ENCODE assay signal across 9 mouse cellular contexts in genomic region chr3:67352128-67352762, GRCm38 (mm10). TPM values are rescaled to one million over a fixed set of nuclear protein-coding genes. Genes with fewer than 3 reads are reported as not detected.
DNase-seq lines count a peak whose midpoint lies in the region; ATAC-seq and TF ChIP-seq lines count a peak whose summit lies in the region.
"Had no signal": no experiment of that assay in that cellular context is flagged by ENCODE, and none has a peak within 500 bp of the region (broad histone marks: within the 10 kb centered on the region; RNA-seq: fewer than 3 reads in every experiment).

No protein-coding gene starts in this region.

- H3K9me3 ChIP-seq in hindbrain, embryonic 11.5 days (ENCODE audit: control insufficient read depth, low read length), result no peaks in the 10 kb centered on the region
- H3K9me3 ChIP-seq in hindbrain, embryonic 10.5 days, result no peaks in the 10 kb centered on the region
- no peaks in the 10 kb centered on the region for H3K9me3 ChIP-seq in MEL (replicated peaks; ENCODE audit: insufficient read depth, low read length)
- no peaks in the 10 kb centered on the region for H3K9me3 ChIP-seq in neural tube, embryonic 11.5 days (ENCODE audit: control insufficient read depth, low read length)
- H3K9me3 ChIP-seq: embryonic facial prominence, embryonic 12.5 days had no signal

- no peak overlapping the region for H3K9ac ChIP-seq in hindbrain, embryonic 11.5 days (ENCODE audit: low read depth, low read length)
- no peak overlapping the region for H3K9ac ChIP-seq in MEL (ENCODE audit: control insufficient read depth, low read depth, low read length, poor library complexity, severe bottlenecking)
- no peak overlapping the region for H3K9ac ChIP-seq in neural tube, embryonic 11.5 days (ENCODE audit: low read length)
- H3K9ac ChIP-seq: embryonic facial prominence, embryonic 12.5 days had no signal

- no peak overlapping the region for H3K4me3 ChIP-seq in hindbrain, embryonic 11.5 days (ENCODE audit: low read depth, low read length)
- no peak overlapping the region for H3K4me3 ChIP-seq in hindbrain, embryonic 10.5 days
- no peak overlapping the region for H3K4me3 ChIP-seq in MEL (ENCODE audit: control insufficient read depth in 1 of 2, insufficient read depth in 1 of 2, low read depth in 2 of 2, low read length in 2 of 2)
- no peak overlapping the region for H3K4me3 ChIP-seq in neural tube, embryonic 11.5 days (ENCODE audit: low read depth, low read length)
- H3K4me3 ChIP-seq: embryonic facial prominence, embryonic 12.5 days had no signal

- no peaks in the 10 kb centered on the region for H3K4me1 ChIP-seq in hindbrain, embryonic 11.5 days (replicated peaks; ENCODE audit: control insufficient read depth, insufficient read depth, low read length)
- H3K4me1 ChIP-seq in hindbrain, embryonic 10.5 days (replicated peaks), result no peaks in the 10 kb centered on the region
- H3K4me1 ChIP-seq in MEL (ENCODE audit: control insufficient read depth in 1 of 2, insufficient read depth in 2 of 2, low read length in 2 of 2), result no peaks in the 10 kb centered on the region; a peak in 1 of 4 replicates
- no peaks in the 10 kb centered on the region for H3K4me1 ChIP-seq in neural tube, embryonic 11.5 days (ENCODE audit: control insufficient read depth, insufficient read depth, low read length)
- H3K4me1 ChIP-seq: embryonic facial prominence, embryonic 12.5 days had no signal

- H3K79me2 ChIP-seq in MEL (ENCODE audit: control insufficient read depth, insufficient read depth, low read length, poor library complexity), result no peaks in the 10 kb centered on the region

- no peak overlapping the region for H3K4me2 ChIP-seq in hindbrain, embryonic 11.5 days (replicated peaks; ENCODE audit: low read depth, low read length)
- H3K4me2 ChIP-seq in neural tube, embryonic 11.5 days (ENCODE audit: low read depth), result no peak overlapping the region
- H3K4me2 ChIP-seq: embryonic facial prominence, embryonic 12.5 days had no signal

- no peaks in the 10 kb centered on the region for H3K27me3 ChIP-seq in hindbrain, embryonic 11.5 days (ENCODE audit: control insufficient read depth, insufficient read depth, low read length)
- no peaks in the 10 kb centered on the region for H3K27me3 ChIP-seq in hindbrain, embryonic 10.5 days (ENCODE audit: insufficient read depth, poor library complexity, severe bottlenecking)
- H3K27me3 ChIP-seq in MEL (ENCODE audit: control insufficient read depth in 1 of 2, insufficient read depth in 2 of 2, low read length in 2 of 2), result no peaks in the 10 kb centered on the region
- H3K27me3 ChIP-seq in neural tube, embryonic 11.5 days (ENCODE audit: control insufficient read depth, insufficient read depth, low read length), result no peaks in the 10 kb centered on the region
- H3K27me3 ChIP-seq: embryonic facial prominence, embryonic 12.5 days had no signal

- ATAC-seq in hindbrain, embryonic 11.5 days (ENCODE audit: low FRiP score), result peak; percentile 76
- ATAC-seq in neural tube, embryonic 11.5 days (ENCODE audit: insufficient read depth, low FRiP score, low TSS enrichment), result peak; percentile 72

- TF ChIP-seq POLR2A in MEL (IDR thresholded peaks at IDR 0.05; ENCODE audit: control insufficient read depth in 1 of 2, insufficient read depth in 1 of 2, low read depth in 1 of 2, low read length in 2 of 2, poor library complexity in 1 of 2), result no peak

- intact Hi-C loops in left cerebral cortex, postnatal 4 days (cut with DNase I), result loop anchor here (5.0 to 10.0 kb wide), 2 partner anchors 80 to 213 kb away; partner anchors contain the start of gene Gfm1
- intact Hi-C loops in gastrocnemius, postnatal 36 days (cut with DNase I), result loop anchor here (5.0 to 10.0 kb wide), 2 partner anchors 75 to 213 kb away; no protein-coding TSS in a partner anchor

- H3K27ac ChIP-seq in hindbrain, embryonic 11.5 days (ENCODE audit: low read depth, low read length), result no peak overlapping the region
- H3K27ac ChIP-seq in hindbrain, embryonic 10.5 days, result no peak overlapping the region
- H3K27ac ChIP-seq in MEL (ENCODE audit: control insufficient read depth, low read depth, low read length), result no peak overlapping the region
- H3K27ac ChIP-seq in neural tube, embryonic 11.5 days (ENCODE audit: low read depth, low read length), result no peak overlapping the region
- H3K27ac ChIP-seq: embryonic facial prominence, embryonic 12.5 days had no signal

- peak; percentile 75 to 85 (median 76) for TF ChIP-seq CTCF in MEL (IDR thresholded peaks at IDR 0.05 in 2 of 3, conservative IDR thresholded peaks at IDR 0.05 in 1 of 3; ENCODE audit: control insufficient read depth in 1 of 3, insufficient read depth in 1 of 3, low read depth in 2 of 3, low read length in 3 of 3, poor library complexity in 1 of 3, severe bottlenecking in 1 of 3)

- TF ChIP-seq RAD21 in MEL (IDR thresholded peaks at IDR 0.05; ENCODE audit: low read depth, low read length), result peak; percentile 86

- DNase-seq in hindbrain, embryonic 11.5 days (ENCODE audit: low spot score), result peak; percentile 75
- no peak for DNase-seq in hindbrain, embryonic 10.5 days (ENCODE audit: low spot score)
- DNase-seq in MEL (ENCODE audit: low read depth, low spot score), result peak; percentile 73
- peak; percentile 11 for DNase-seq in cerebellum, adult 9-11 months
- DNase-seq in heart, postnatal 4 days, result peak; percentile 63
- peak; percentile 48 for DNase-seq in left cerebral cortex, postnatal 4 days
- DNase-seq in neural tube, embryonic 11.5 days (ENCODE audit: low spot score), result peak; percentile 26
- no peak for DNase-seq in gastrocnemius, postnatal 36 days

- WGBS in hindbrain, embryonic 11.5 days, result 28% methylated on average over 4 of the region's 5 CpGs
- 17% methylated on average over 3 of the region's 5 CpGs for WGBS in hindbrain, embryonic 10.5 days
- WGBS in neural tube, embryonic 11.5 days, result 10% methylated on average over 3 of the region's 5 CpGs

- no peaks in the 10 kb centered on the region for H3K36me3 ChIP-seq in hindbrain, embryonic 11.5 days (ENCODE audit: control insufficient read depth, insufficient read depth, low read length)
- no peaks in the 10 kb centered on the region for H3K36me3 ChIP-seq in hindbrain, embryonic 10.5 days
- peaks cover 0 to 3% of the 10 kb centered on the region in 2 experiments; a peak in 1 of 4 replicates for H3K36me3 ChIP-seq in MEL (ENCODE audit: control insufficient read depth in 1 of 2, insufficient read depth in 2 of 2, low read length in 2 of 2)
- no peaks in the 10 kb centered on the region for H3K36me3 ChIP-seq in neural tube, embryonic 11.5 days (ENCODE audit: control insufficient read depth, insufficient read depth, low read length)
- H3K36me3 ChIP-seq: embryonic facial prominence, embryonic 12.5 days had no signal

- no peak for TF ChIP-seq EP300 in MEL (IDR thresholded peaks at IDR 0.05; ENCODE audit: low read depth in 1 of 2, low read length in 2 of 2)

TF ChIP-seq in MEL, 35 proteins besides CTCF, POLR2A, EP300 and RAD21:
- TF ChIP-seq ZC3H11A (IDR thresholded peaks at IDR 0.05; ENCODE audit: low read depth, low read length) (peak; percentile 56), SMC3 (IDR thresholded peaks at IDR 0.05; ENCODE audit: low read depth, low read length) (peak; percentile 77), GABPA (IDR thresholded peaks at IDR 0.05; ENCODE audit: low read depth, low read length) (no peak)

RNA-seq across cellular contexts. Expression of gene Mlf1, which starts 21.7 kb away (rescaled TPM):
- 44.3 and 44.8 TPM in 2 replicates for polyA plus RNA-seq in hindbrain, embryonic 11.5 days (2014; fragmentation: Nextera tagmentation; extraction: Ambion mirVana)
- polyA plus RNA-seq in hindbrain, embryonic 10.5 days (2016; fragmentation: Nextera tagmentation; extraction: Ambion mirVana), result 33.2 and 40.0 TPM in 2 replicates
- total RNA-seq in MEL (2012; rRNA removed), result 7.8 and 8.1 TPM in 2 replicates
- 1 to 10 TPM in 1 of 2 experiments, not detected in 1; 6.9 TPM for polyA plus RNA-seq in MEL (2012; ENCODE audit: insufficient read depth in 1 of 2, insufficient read length in 2 of 2, low read depth in 1 of 2, low replicate concordance in 2 of 2, missing spikeins in 1 of 2)
- 100 to 1,000 TPM; 390 to 439 TPM for total RNA-seq in heart, postnatal 4 days (2021)
- 1 to 10 TPM; 3.7 to 4.3 TPM for total RNA-seq in left cerebral cortex, postnatal 4 days (2021)
- polyA plus RNA-seq in neural tube, embryonic 11.5 days (2014; fragmentation: Nextera tagmentation; extraction: Ambion mirVana), result 20.6 and 25.2 TPM in 2 replicates
- 100 to 1,000 TPM; 409 to 506 TPM for total RNA-seq in gastrocnemius, postnatal 36 days (2021)

RNA-seq across cellular contexts. Expression of gene Gm17402, which starts 22.7 kb away (rescaled TPM):
- polyA plus RNA-seq in hindbrain, embryonic 11.5 days (2014; fragmentation: Nextera tagmentation; extraction: Ambion mirVana), result not detected in 2 replicates
- polyA plus RNA-seq in hindbrain, embryonic 10.5 days (2016; fragmentation: Nextera tagmentation; extraction: Ambion mirVana), result not detected in 2 replicates
- total RNA-seq in MEL (2012; rRNA removed), result not detected in 2 replicates
- polyA plus RNA-seq in MEL (2012; ENCODE audit: insufficient read depth in 1 of 2, insufficient read length in 2 of 2, low read depth in 1 of 2, low replicate concordance in 2 of 2, missing spikeins in 1 of 2), result not detected
- not detected for total RNA-seq in heart, postnatal 4 days (2021)
- total RNA-seq in left cerebral cortex, postnatal 4 days (2021), result not detected
- polyA plus RNA-seq in neural tube, embryonic 11.5 days (2014; fragmentation: Nextera tagmentation; extraction: Ambion mirVana), result not detected in 2 replicates
- not detected for total RNA-seq in gastrocnemius, postnatal 36 days (2021)
- polyA plus RNA-seq: embryonic facial prominence, embryonic 12.5 days had no signal

Comparison
In these comparisons a context has a peak if more than half of its experiments do, and no peak if none do; other contexts are left out.
1. DNase-seq: peak in hindbrain, embryonic 11.5 days (single experiment), MEL (single experiment), cerebellum, adult 9-11 months (single experiment), heart, postnatal 4 days (single experiment), left cerebral cortex, postnatal 4 days (single experiment) and neural tube, embryonic 11.5 days (single experiment); none in hindbrain, embryonic 10.5 days (single experiment) and gastrocnemius, postnatal 36 days (0 of 2).
2. RNA of gene Mlf1, which starts 21.7 kb away (total RNA-seq): 409 to 506 TPM in gastrocnemius, postnatal 36 days and 390 to 439 TPM in heart, postnatal 4 days; 7.8 to 8.1 TPM in MEL and 3.7 to 4.3 TPM in left cerebral cortex, postnatal 4 days; every median in the first group is over 10 times any median in the second.